30 mouse cellular contexts compared by ENCODE assay signal in genomic region chr7:126818818-126819217, GRCm38 (mm10). TPM values are rescaled to one million over a fixed set of nuclear protein-coding genes. Genes with fewer than 3 reads are reported as not detected.
DNase-seq lines count a peak whose midpoint lies in the region; ATAC-seq and TF ChIP-seq lines count a peak whose summit lies in the region.
"Had no signal": no experiment of that assay in that cellular context is flagged by ENCODE, and none has a peak within 500 bp of the region (broad histone marks: within the 10 kb centered on the region; RNA-seq: fewer than 3 reads in every experiment).

No protein-coding gene starts in this region.

- H3K9ac ChIP-seq in hindbrain, postnatal 0 days (replicated peaks; ENCODE audit: low read length) = no peak overlapping the region
- no peak overlapping the region for H3K9ac ChIP-seq in hindbrain, embryonic 12.5 days
- no peak overlapping the region for H3K9ac ChIP-seq in liver, postnatal 0 days (replicated peaks)
- no peak overlapping the region for H3K9ac ChIP-seq in liver, embryonic 11.5 days (ENCODE audit: low read depth, low read length)
- H3K9ac ChIP-seq: embryonic facial prominence, embryonic 12.5 days; forebrain, embryonic 13.5 days; heart, embryonic 13.5 days; hindbrain, embryonic 13.5 days; limb, embryonic 15.5 days had no signal

- ATAC-seq in hindbrain, postnatal 0 days = no peak
- no peak for ATAC-seq in hindbrain, embryonic 12.5 days (ENCODE audit: low FRiP score)
- no peak for ATAC-seq in liver, postnatal 0 days
- ATAC-seq in liver, embryonic 11.5 days (replicated peaks; ENCODE audit: low FRiP score) = no peak
- no peak for ATAC-seq in G1E (ENCODE audit: extremely low read depth, insufficient number of reproducible peaks, low FRiP score, poor library complexity, severe bottlenecking)
- ATAC-seq: forebrain, embryonic 13.5 days; inflammation-experienced regulatory T-cells, adult 6 months; Patski had no signal

- DNase-seq in hindbrain, postnatal 0 days (ENCODE audit: low spot score) = no peak
- DNase-seq in liver, postnatal 0 days = no peak
- no peak for DNase-seq in liver, embryonic 11.5 days (ENCODE audit: low spot score)
- DNase-seq in G1E (ENCODE audit: low spot score) = no peak
- DNase-seq in ovary, postnatal 14 days (ENCODE audit: low spot score) = no peak
- DNase-seq: adrenal gland, postnatal 36 days; cerebellum, adult 11 months; cerebellum, postnatal 10 days; gastrocnemius, postnatal 25 days; heart, adult 18-20 months; heart, postnatal 14 days; kidney, adult 8-10 months; left cerebral cortex, postnatal 4 days; lung, adult 18-20 months; lung, postnatal 4 days had no signal

- WGBS in hindbrain, postnatal 0 days = 32% methylated on average over 1 of the region's 1 CpGs
- 41% methylated on average over 1 of the region's 1 CpGs for WGBS in hindbrain, embryonic 12.5 days
- 32% methylated on average over 1 of the region's 1 CpGs for WGBS in liver, postnatal 0 days (ENCODE audit: insufficient replicate concordance)
- WGBS in liver, embryonic 11.5 days = 42% methylated on average over 1 of the region's 1 CpGs

- H3K27ac ChIP-seq in hindbrain, postnatal 0 days = no peak overlapping the region
- H3K27ac ChIP-seq in hindbrain, embryonic 12.5 days = no peak overlapping the region
- H3K27ac ChIP-seq in liver, postnatal 0 days (ENCODE audit: low read depth) = no peak overlapping the region
- no peak overlapping the region for H3K27ac ChIP-seq in liver, embryonic 11.5 days (ENCODE audit: low read depth, low read length)
- H3K27ac ChIP-seq: embryonic facial prominence, embryonic 12.5 days; forebrain, embryonic 13.5 days; heart, embryonic 13.5 days; hindbrain, embryonic 13.5 days; limb, embryonic 15.5 days had no signal

- no peak for TF ChIP-seq EP300 in liver, postnatal 0 days (IDR thresholded peaks at IDR 0.05; ENCODE audit: low read depth)

- no peak overlapping the region for H3K4me2 ChIP-seq in hindbrain, postnatal 0 days (ENCODE audit: low read depth, low read length)
- H3K4me2 ChIP-seq in hindbrain, embryonic 12.5 days (replicated peaks) = no peak overlapping the region
- H3K4me2 ChIP-seq in liver, postnatal 0 days (ENCODE audit: low read depth, low read length) = no peak overlapping the region
- no peak overlapping the region for H3K4me2 ChIP-seq in liver, embryonic 11.5 days
- H3K4me2 ChIP-seq: embryonic facial prominence, embryonic 12.5 days; forebrain, embryonic 13.5 days; heart, embryonic 13.5 days; hindbrain, embryonic 13.5 days; limb, embryonic 15.5 days had no signal

- TF ChIP-seq CTCF in hindbrain, postnatal 0 days (IDR thresholded peaks at IDR 0.05; ENCODE audit: low read depth) = 0 out of 2 replicates have a peak, but pooled peaks have one; percentile 23
- peak; percentile 36 for TF ChIP-seq CTCF in liver, postnatal 0 days (IDR thresholded peaks at IDR 0.05; ENCODE audit: low read depth)
- TF ChIP-seq CTCF in E14TG2a.4 (conservative IDR thresholded peaks at IDR 0.05; ENCODE audit: low read length) = peak; percentile 90
- TF ChIP-seq CTCF in G1E (IDR thresholded peaks at IDR 0.05; ENCODE audit: low read depth, low read length) = 0 out of 2 replicates have a peak, but pooled peaks have one; percentile 14

- H3K36me3 ChIP-seq in hindbrain, postnatal 0 days (ENCODE audit: insufficient read depth, low read length) = no peaks in the 10 kb centered on the region
- no peaks in the 10 kb centered on the region for H3K36me3 ChIP-seq in hindbrain, embryonic 12.5 days
- H3K36me3 ChIP-seq in liver, postnatal 0 days (replicated peaks; ENCODE audit: insufficient read depth, low read length) = no peaks in the 10 kb centered on the region
- no peaks in the 10 kb centered on the region for H3K36me3 ChIP-seq in liver, embryonic 11.5 days (ENCODE audit: control insufficient read depth, insufficient read depth, low read length)
- H3K36me3 ChIP-seq in E14TG2a.4 (ENCODE audit: insufficient read depth, low read length) (no peaks in the 10 kb centered on the region), G1E (replicated peaks) (no peaks in the 10 kb centered on the region)
- H3K36me3 ChIP-seq: embryonic facial prominence, embryonic 12.5 days; heart, embryonic 13.5 days; hindbrain, embryonic 13.5 days; limb, embryonic 15.5 days had no signal

- H3K4me1 ChIP-seq in hindbrain, postnatal 0 days (ENCODE audit: insufficient read depth, low read length) = peaks cover 11% of the 10 kb centered on the region
- peaks cover 12% of the 10 kb centered on the region for H3K4me1 ChIP-seq in hindbrain, embryonic 12.5 days
- H3K4me1 ChIP-seq in liver, postnatal 0 days (ENCODE audit: insufficient read depth) = no peaks in the 10 kb centered on the region
- H3K4me1 ChIP-seq in liver, embryonic 11.5 days (replicated peaks; ENCODE audit: control insufficient read depth, insufficient read depth, low read length) = peaks cover 6% of the 10 kb centered on the region; the same call in 1 of the 2 replicates
- H3K4me1 ChIP-seq in E14TG2a.4 (replicated peaks; ENCODE audit: low read depth, low read length) (peaks cover 43% of the 10 kb centered on the region), G1E (ENCODE audit: insufficient read depth, low read depth, low read length) (peaks cover 8% of the 10 kb centered on the region)

- H3K9me3 ChIP-seq in hindbrain, postnatal 0 days (ENCODE audit: low read length) = no peaks in the 10 kb centered on the region
- no peaks in the 10 kb centered on the region for H3K9me3 ChIP-seq in hindbrain, embryonic 12.5 days (replicated peaks)
- H3K9me3 ChIP-seq in liver, postnatal 0 days (ENCODE audit: low read length) = no peaks in the 10 kb centered on the region
- no peaks in the 10 kb centered on the region for H3K9me3 ChIP-seq in liver, embryonic 11.5 days (ENCODE audit: control insufficient read depth, low read length)
- H3K9me3 ChIP-seq in E14TG2a.4 (ENCODE audit: low read length) (peaks cover 4% of the 10 kb centered on the region), G1E (replicated peaks) (no peaks in the 10 kb centered on the region)
- H3K9me3 ChIP-seq: embryonic facial prominence, embryonic 12.5 days; forebrain, embryonic 13.5 days; heart, embryonic 13.5 days; hindbrain, embryonic 13.5 days; limb, embryonic 15.5 days had no signal

- no peaks in the 10 kb centered on the region for H3K27me3 ChIP-seq in hindbrain, postnatal 0 days (ENCODE audit: insufficient read depth, low read length)
- peaks cover 8% of the 10 kb centered on the region; the same call in 1 of the 2 replicates for H3K27me3 ChIP-seq in hindbrain, embryonic 12.5 days
- peaks cover 16% of the 10 kb centered on the region for H3K27me3 ChIP-seq in liver, postnatal 0 days (ENCODE audit: insufficient read depth, low read length)
- H3K27me3 ChIP-seq in liver, embryonic 11.5 days (replicated peaks; ENCODE audit: control insufficient read depth, insufficient read depth, low read length) = peaks cover 15% of the 10 kb centered on the region
- H3K27me3 ChIP-seq in E14TG2a.4 (ENCODE audit: insufficient read depth, low read length) = peaks cover 18% of the 10 kb centered on the region
- peaks cover 42% of the 10 kb centered on the region for H3K27me3 ChIP-seq in G1E (ENCODE audit: insufficient read depth, low read length)
- H3K27me3 ChIP-seq: forebrain, embryonic 13.5 days; hindbrain, embryonic 13.5 days; Patski had no signal

- no peak overlapping the region for H3K4me3 ChIP-seq in hindbrain, postnatal 0 days (ENCODE audit: low read length)
- no peak overlapping the region for H3K4me3 ChIP-seq in hindbrain, embryonic 12.5 days
- H3K4me3 ChIP-seq in liver, postnatal 0 days (ENCODE audit: low read depth, low read length) = no peak overlapping the region
- no peak overlapping the region for H3K4me3 ChIP-seq in liver, embryonic 11.5 days (ENCODE audit: low read depth, low read length)
- no peak overlapping the region for H3K4me3 ChIP-seq in E14TG2a.4 (replicated peaks; ENCODE audit: low read length)
- H3K4me3 ChIP-seq in G1E (ENCODE audit: low read depth, low read length) = no peak overlapping the region
- H3K4me3 ChIP-seq: embryonic facial prominence, embryonic 12.5 days; forebrain, embryonic 13.5 days; heart, embryonic 13.5 days; hindbrain, embryonic 13.5 days; limb, embryonic 15.5 days had no signal

RNA-seq across cellular contexts. Expression of gene 4930451I11Rik, which starts 12.6 kb away (rescaled TPM):
- total RNA-seq in hindbrain, postnatal 0 days (2014; rRNA removed) = not detected in 2 replicates
- polyA plus RNA-seq in hindbrain, postnatal 0 days (2015; fragmentation: Nextera tagmentation; extraction: Ambion mirVana) = 0.54 TPM in 1 of 2 replicates, not detected in the other
- polyA plus RNA-seq in hindbrain, embryonic 12.5 days (2016; fragmentation: Nextera tagmentation; extraction: Ambion mirVana) = not detected in 2 replicates
- not detected in 2 replicates for polyA plus RNA-seq in liver, postnatal 0 days (2015; fragmentation: Nextera tagmentation; extraction: Ambion mirVana)
- not detected in 2 replicates for polyA plus RNA-seq in liver, embryonic 11.5 days (2014; fragmentation: Nextera tagmentation; extraction: Ambion mirVana)
- total RNA-seq in G1E (2014; fragmentation: Nextera tagmentation) = not detected in 2 replicates
- not detected in 2 replicates for total RNA-seq in G1E (2017)
- polyA plus RNA-seq in G1E (2012) = not detected in 2 replicates
- total RNA-seq: adrenal gland, adult 18-20 months; adrenal gland, postnatal 36 days; gastrocnemius, postnatal 25 days; heart, adult 18-20 months; heart, postnatal 14 days; left cerebral cortex, adult 18-20 months; left cerebral cortex, postnatal 4 days; megakaryocyte-erythroid progenitor cell, adult 5-6 weeks; neutrophil, adult 5-6 weeks had no signal
- polyA plus RNA-seq: C2C12; embryonic facial prominence, embryonic 12.5 days; forebrain, embryonic 13.5 days; heart, embryonic 13.5 days; hindbrain, embryonic 13.5 days; inflammation-experienced regulatory T-cells, adult 6 months; limb, embryonic 15.5 days; Patski; thymus, postnatal 0 days had no signal

RNA-seq across cellular contexts. Expression of gene Fam57b, which starts 21.4 kb away (rescaled TPM):
- 40.1 and 44.8 TPM in 2 replicates for total RNA-seq in hindbrain, postnatal 0 days (2014; rRNA removed)
- polyA plus RNA-seq in hindbrain, postnatal 0 days (2015; fragmentation: Nextera tagmentation; extraction: Ambion mirVana) = 40.7 and 44.3 TPM in 2 replicates
- polyA plus RNA-seq in hindbrain, embryonic 12.5 days (2016; fragmentation: Nextera tagmentation; extraction: Ambion mirVana) = 23.7 and 24.9 TPM in 2 replicates
- polyA plus RNA-seq in liver, postnatal 0 days (2015; fragmentation: Nextera tagmentation; extraction: Ambion mirVana) = 0.06 and 0.09 TPM in 2 replicates
- polyA plus RNA-seq in liver, embryonic 11.5 days (2014; fragmentation: Nextera tagmentation; extraction: Ambion mirVana) = 0.21 TPM in 1 of 2 replicates, not detected in the other
- total RNA-seq in G1E (2014; fragmentation: Nextera tagmentation) (not detected in 2 replicates), G1E (2017) (0.05 TPM in 1 of 2 replicates, not detected in the other)
- 0.02 and 0.06 TPM in 2 replicates for polyA plus RNA-seq in G1E (2012)
- total RNA-seq: neutrophil, adult 5-6 weeks had no signal
- polyA plus RNA-seq: inflammation-experienced regulatory T-cells, adult 6 months had no signal

RNA-seq across cellular contexts. Expression of gene Ppp4c, which starts 26.5 kb away (rescaled TPM):
- 126 and 199 TPM in 2 replicates for total RNA-seq in hindbrain, postnatal 0 days (2014; rRNA removed)
- polyA plus RNA-seq in hindbrain, postnatal 0 days (2015; fragmentation: Nextera tagmentation; extraction: Ambion mirVana) = 142 and 143 TPM in 2 replicates
- polyA plus RNA-seq in hindbrain, embryonic 12.5 days (2016; fragmentation: Nextera tagmentation; extraction: Ambion mirVana) = 286 and 294 TPM in 2 replicates
- 69.9 and 72.1 TPM in 2 replicates for polyA plus RNA-seq in liver, postnatal 0 days (2015; fragmentation: Nextera tagmentation; extraction: Ambion mirVana)
- 266 and 269 TPM in 2 replicates for polyA plus RNA-seq in liver, embryonic 11.5 days (2014; fragmentation: Nextera tagmentation; extraction: Ambion mirVana)
- total RNA-seq in G1E (2014; fragmentation: Nextera tagmentation) (126 and 176 TPM in 2 replicates), G1E (2017) (186 and 199 TPM in 2 replicates)
- polyA plus RNA-seq in G1E (2012) = 169 and 192 TPM in 2 replicates

RNA-seq across cellular contexts. Expression of gene Doc2a, which starts 28.4 kb away (rescaled TPM):
- total RNA-seq in hindbrain, postnatal 0 days (2014; rRNA removed) = 40.5 and 57.3 TPM in 2 replicates
- 31.3 and 37.6 TPM in 2 replicates for polyA plus RNA-seq in hindbrain, postnatal 0 days (2015; fragmentation: Nextera tagmentation; extraction: Ambion mirVana)
- polyA plus RNA-seq in hindbrain, embryonic 12.5 days (2016; fragmentation: Nextera tagmentation; extraction: Ambion mirVana) = 4.3 and 4.4 TPM in 2 replicates
- not detected in 2 replicates for polyA plus RNA-seq in liver, postnatal 0 days (2015; fragmentation: Nextera tagmentation; extraction: Ambion mirVana)
- polyA plus RNA-seq in liver, embryonic 11.5 days (2014; fragmentation: Nextera tagmentation; extraction: Ambion mirVana) = 0.52 and 1.6 TPM in 2 replicates
- total RNA-seq in G1E (2014; fragmentation: Nextera tagmentation) (not detected in 2 replicates), G1E (2017) (0.11 and 0.23 TPM in 2 replicates)
- not detected in 2 replicates for polyA plus RNA-seq in G1E (2012)
- total RNA-seq: gastrocnemius, postnatal 25 days; heart, adult 18-20 months; heart, postnatal 14 days; megakaryocyte-erythroid progenitor cell, adult 5-6 weeks; neutrophil, adult 5-6 weeks had no signal
- polyA plus RNA-seq: C2C12; inflammation-experienced regulatory T-cells, adult 6 months; Patski had no signal

RNA-seq across cellular contexts. Expression of gene Tbx6, which starts 37.5 kb away (rescaled TPM):
- total RNA-seq in hindbrain, postnatal 0 days (2014; rRNA removed) = 0.16 and 2.1 TPM in 2 replicates
- polyA plus RNA-seq in hindbrain, postnatal 0 days (2015; fragmentation: Nextera tagmentation; extraction: Ambion mirVana) = 0.26 and 0.29 TPM in 2 replicates
- 0.48 and 1.1 TPM in 2 replicates for polyA plus RNA-seq in hindbrain, embryonic 12.5 days (2016; fragmentation: Nextera tagmentation; extraction: Ambion mirVana)
- polyA plus RNA-seq in liver, postnatal 0 days (2015; fragmentation: Nextera tagmentation; extraction: Ambion mirVana) = 0.14 and 0.29 TPM in 2 replicates
- polyA plus RNA-seq in liver, embryonic 11.5 days (2014; fragmentation: Nextera tagmentation; extraction: Ambion mirVana) = 0.22 and 0.55 TPM in 2 replicates
- total RNA-seq in G1E (2014; fragmentation: Nextera tagmentation) (2.5 and 8.4 TPM in 2 replicates), G1E (2017) (0.11 and 0.29 TPM in 2 replicates)
- polyA plus RNA-seq in G1E (2012) = 0.85 and 1.1 TPM in 2 replicates

Comparison
In these comparisons a context has a peak if more than half of its experiments do, and no peak if none do; other contexts are left out.
1. CTCF ChIP-seq: peak in every context shown above with its lines; median percentile 90 in E14TG2a.4; 36 in liver, postnatal 0 days; 23 in hindbrain, postnatal 0 days; 14 in G1E.
2. RNA of gene Fam57b, which starts 21.4 kb away (polyA plus RNA-seq): 40.7 to 44.3 TPM in hindbrain, postnatal 0 days and 23.7 to 24.9 TPM in hindbrain, embryonic 12.5 days; 0.06 to 0.09 TPM in liver, postnatal 0 days, 0.21 TPM in liver, embryonic 11.5 days and 0.02 to 0.06 TPM in G1E; every median in the first group is over 10 times any median in the second.